Mouse (Mus musculus) spleen, adult 2 months (tissue): Measurements from ENCODE around the gene Kcnk5. TPM values are rescaled to one million over a fixed set of nuclear protein-coding genes. Genes with fewer than 3 reads are reported as not detected.

Source experiments
- DNase-seq, 2 experiments: peaks; one replicate each; pipeline versions ENCODE4 v3.0.0 to v3.0.0-alpha.2; 2012 to 2021; ENCODE audit warnings: low spot score in 2 of 2, low read depth in 1 of 2
- H3K27ac ChIP-seq: fragments of 200-500 bp; 2 replicates; pipeline ENCODE4 v1.5.1; 2012; ENCODE audit warnings: low read length, inconsistent platforms; ENCODE audit not compliant: insufficient read depth
- H3K27me3 ChIP-seq: fragments of 200-500 bp; 2 replicates; pipeline ENCODE4 v1.6.1; 2012; ENCODE audit warnings: mild to moderate bottlenecking, moderate library complexity, low read length, inconsistent platforms; ENCODE audit not compliant: control insufficient read depth, insufficient read depth
- H3K36me3 ChIP-seq: fragments of 200-500 bp; 2 replicates; pipeline ENCODE4 v1.6.1; 2012; ENCODE audit warnings: mild to moderate bottlenecking, low read length, inconsistent platforms; ENCODE audit not compliant: control insufficient read depth, insufficient read depth
- H3K4me1 ChIP-seq: fragments of 200-500 bp; 2 replicates; pipeline ENCODE4 v1.6.1; 2011; ENCODE audit warnings: inconsistent platforms; ENCODE audit not compliant: control insufficient read depth, insufficient read depth, insufficient read length
- H3K4me3 ChIP-seq: fragments of 200-500 bp; 2 replicates; pipeline ENCODE4 v1.5.1; 2011; ENCODE audit warnings: mild to moderate bottlenecking, inconsistent platforms; ENCODE audit not compliant: insufficient read depth, insufficient read length; ENCODE audit errors: extremely low read depth
- CTCF ChIP-seq: fragments of 200-500 bp; IDR thresholded peaks from 2 replicates; pipeline ENCODE4 v1.5.1; 2011; ENCODE audit warnings: mild to moderate bottlenecking, inconsistent platforms; ENCODE audit not compliant: insufficient read depth, insufficient read length, insufficient replicate concordance; ENCODE audit errors: extremely low read depth
- POLR2A ChIP-seq: fragments of 200-500 bp; IDR thresholded peaks from 2 replicates; pipeline ENCODE4 v1.6.1; 2011; ENCODE audit warnings: low read depth, low read length, inconsistent platforms
- WGBS: fragments of 180-500 bp; shearing (Covaris S2); methylation state at CpG from one replicate; pipeline ENCODE4 v1.1.7; 2018; 5-methylcytosine and 5-hydroxymethylcytosine counted together
- polyA plus RNA-seq: library from polyadenylated mRNA; depleted of rRNA; stranded (reverse); fragments of >200 nt; gene quantifications from 2 replicates; pipeline ENCODE4 v1.2.3, GENCODE M21; 2012

The Kcnk5 gene
- polyA plus RNA-seq, 1 experiment: 7.8 TPM

GRCm38 (mm10) chr14:20216561-20217298 is 35.1 kb upstream of the Kcnk5 start:
- WGBS: 93% methylated on average over 7 of the region's 7 CpGs
- no peak for DNase-seq
- Histone ChIP-seq H3K4me3 (no peak overlapping the region), H3K27me3 (no peaks in the 10 kb centered on the region), H3K27ac (no peak overlapping the region), H3K36me3 (no peaks in the 10 kb centered on the region), H3K4me1 (no peaks in the 10 kb centered on the region)
- TF ChIP-seq POLR2A (no peak), CTCF (no peak)

DNA sequence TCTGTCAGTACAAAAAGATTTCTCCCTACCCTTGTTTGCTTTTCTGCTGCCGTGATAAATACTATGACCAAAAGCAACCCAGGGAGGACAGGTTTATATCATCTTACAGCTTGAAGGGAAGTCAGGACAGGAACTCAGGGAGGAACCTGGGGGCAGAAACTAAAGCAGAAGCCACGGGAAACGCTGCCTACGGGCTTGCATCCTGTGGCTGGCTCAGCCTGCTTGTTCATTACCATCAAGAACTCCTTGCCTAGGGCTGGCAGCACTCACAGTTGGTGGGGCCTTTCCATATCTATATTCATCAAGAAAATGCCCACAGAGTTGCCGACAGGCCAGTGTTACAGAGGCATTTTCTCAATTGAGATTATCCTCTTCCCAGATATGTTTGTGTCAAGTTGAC is 34.2 kb upstream of the Kcnk5 start:
- Histone ChIP-seq H3K4me3 (no peak overlapping the region), H3K27ac (no peak overlapping the region), H3K36me3 (no peaks in the 10 kb centered on the region), H3K4me1 (no peaks in the 10 kb centered on the region), H3K27me3 (no peaks in the 10 kb centered on the region)
- no peak for DNase-seq
- WGBS: 6% methylated on average over 5 of the region's 5 CpGs
- TF ChIP-seq CTCF: no peak
- no peak for TF ChIP-seq POLR2A

DNA sequence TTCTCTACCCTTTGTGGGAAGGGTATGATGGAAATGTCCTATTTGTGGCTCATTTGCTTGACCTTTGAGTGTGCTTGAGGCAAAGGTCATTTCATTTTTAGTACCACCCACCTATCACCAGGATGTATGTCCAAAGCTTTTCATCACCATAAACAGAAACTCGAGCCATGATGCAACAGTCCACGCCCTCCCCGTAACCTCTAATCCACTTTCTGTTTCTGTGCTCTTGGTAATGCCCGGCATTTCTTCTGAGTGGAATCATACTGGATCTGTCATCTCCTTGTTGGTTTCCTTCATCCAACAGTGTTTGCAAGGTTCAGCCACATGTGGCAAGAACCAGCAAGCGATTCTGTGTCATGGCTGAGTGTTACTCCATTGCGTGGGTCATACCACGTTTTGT is 32.5 kb upstream of the Kcnk5 start:
- Histone ChIP-seq H3K27ac (no peak overlapping the region), H3K4me3 (no peak overlapping the region)

DNA sequence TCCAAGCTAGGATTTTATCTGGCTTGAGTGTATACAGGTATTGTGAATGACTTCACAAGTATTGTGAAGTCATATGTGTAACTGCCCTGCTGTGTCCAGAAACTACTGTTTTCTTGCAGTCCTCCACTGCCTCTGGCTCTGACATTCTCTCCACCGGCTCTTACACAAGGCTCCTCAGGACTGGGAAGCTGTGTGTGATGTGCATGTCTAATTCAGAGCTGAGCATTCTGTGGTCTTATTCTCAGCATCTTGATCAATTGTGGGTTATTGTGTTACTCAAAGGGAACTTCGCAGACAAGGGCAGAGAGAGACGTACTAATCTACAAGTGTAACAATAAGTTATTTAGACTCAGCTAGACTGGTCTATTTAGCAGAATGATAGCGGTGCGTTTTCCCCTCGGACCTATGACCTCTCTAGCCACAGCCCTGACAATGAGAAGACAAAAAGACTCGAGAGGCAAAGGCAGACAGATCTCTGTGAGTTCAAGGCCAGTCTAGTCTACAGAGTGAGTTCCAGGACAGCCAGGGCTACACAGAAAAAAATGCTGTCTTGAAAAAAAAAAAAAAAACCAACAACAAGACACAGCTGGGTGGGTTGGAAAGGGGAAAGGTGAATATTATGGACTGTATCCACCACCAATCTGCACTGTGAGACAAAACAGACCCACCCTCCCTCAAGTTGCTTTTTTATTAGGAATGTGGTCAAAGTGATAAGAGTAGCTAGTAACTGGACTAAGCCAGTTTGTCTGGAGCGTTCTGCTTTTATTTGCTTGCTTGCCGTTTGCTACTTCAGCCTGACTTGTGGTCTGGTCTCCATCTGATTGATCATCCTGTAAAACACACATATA is 30.4 kb upstream of the Kcnk5 start:
- H3K4me1 ChIP-seq: no peaks in the 10 kb centered on the region
- no peak for DNase-seq
- no peaks in the 10 kb centered on the region for H3K36me3 ChIP-seq
- no peak overlapping the region for H3K27ac ChIP-seq
- H3K27me3 ChIP-seq: no peaks in the 10 kb centered on the region
- WGBS: 83% methylated on average over 9 of the region's 9 CpGs
- TF ChIP-seq CTCF (no peak), POLR2A (no peak)
- no peak overlapping the region for H3K4me3 ChIP-seq

More for the DNA sequence above, 32.5 kb upstream of the Kcnk5 start:
- no peaks in the 10 kb centered on the region for H3K27me3 ChIP-seq
- no peaks in the 10 kb centered on the region for H3K4me1 ChIP-seq
- no peaks in the 10 kb centered on the region for H3K36me3 ChIP-seq
- TF ChIP-seq POLR2A (no peak), CTCF (no peak)
- 82% methylated on average over 7 of the region's 7 CpGs for WGBS
- DNase-seq: no peak

GRCm38 (mm10) chr14:20209926-20210325 is 28.3 kb upstream of the Kcnk5 start:
- no peak for TF ChIP-seq POLR2A
- no peak for TF ChIP-seq CTCF
- no peak overlapping the region for H3K4me3 ChIP-seq
- H3K36me3 ChIP-seq: no peaks in the 10 kb centered on the region
- no peaks in the 10 kb centered on the region for H3K4me1 ChIP-seq
- no peak overlapping the region for H3K27ac ChIP-seq
- WGBS: 73% methylated on average over 7 of the region's 7 CpGs
- no peaks in the 10 kb centered on the region for H3K27me3 ChIP-seq
- no peak for DNase-seq

DNA sequence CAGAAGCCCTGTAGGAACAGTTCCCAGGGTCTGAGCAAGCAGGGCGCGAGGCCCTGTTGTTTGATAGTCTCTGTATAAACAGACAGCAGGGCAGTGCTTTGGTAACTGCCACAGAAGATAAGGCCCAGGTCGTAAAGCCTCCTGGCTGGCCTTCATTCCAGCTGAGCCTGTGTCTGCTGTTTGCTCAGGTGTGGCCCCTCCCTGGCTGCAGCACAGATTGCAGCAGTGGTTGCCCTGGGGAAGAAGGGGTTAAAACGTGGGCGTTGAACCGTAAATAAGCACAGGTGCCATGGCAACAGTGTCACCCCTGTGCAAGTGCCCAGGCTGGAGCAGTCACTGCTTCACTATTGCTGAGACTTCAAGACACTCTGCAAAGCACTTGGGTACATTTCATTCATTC is 26.8 kb upstream of the Kcnk5 start:
- no peaks in the 10 kb centered on the region for H3K4me1 ChIP-seq
- no peak overlapping the region for H3K27ac ChIP-seq
- no peak overlapping the region for H3K4me3 ChIP-seq
- no peaks in the 10 kb centered on the region for H3K27me3 ChIP-seq
- no peaks in the 10 kb centered on the region for H3K36me3 ChIP-seq
- no peak for TF ChIP-seq POLR2A
- no peak for TF ChIP-seq CTCF
- no peak for DNase-seq
- 78% methylated on average over 6 of the region's 6 CpGs for WGBS
